Mouse (Mus musculus) thymus, postnatal 10 days (tissue): ENCODE data around the gene Cpn2.

Experiments used
- DNase-seq, 2 experiments: peaks; one replicate each; pipeline ENCODE4 v3.0.0; 2021; ENCODE audit warnings: low spot score in 2 of 2

The Cpn2 gene

DNA sequence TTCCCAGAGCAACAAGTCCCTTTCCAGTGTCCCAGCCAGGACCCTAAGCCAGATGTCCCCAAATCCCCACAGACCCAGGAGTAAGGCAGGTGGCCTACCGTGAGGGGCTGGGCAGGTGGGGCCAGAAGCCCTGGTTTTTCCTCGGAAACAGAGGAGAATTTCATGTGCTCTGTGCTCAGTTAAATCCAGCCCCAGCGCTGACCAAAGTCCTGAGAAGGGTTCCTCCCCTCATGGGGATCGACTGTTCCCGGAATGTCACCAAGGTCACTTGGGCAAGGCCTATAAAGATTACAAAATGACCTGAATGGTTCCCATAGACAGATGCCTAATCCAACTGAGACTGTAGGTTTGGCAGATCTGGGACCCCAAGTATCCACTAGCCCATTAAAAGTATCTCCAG lies at the start of gene Cpn2:
Cpn2 (minus strand) TSS at position 141 of the 400 bp plus-strand sequence.
- DNase-seq: no peak

DNA sequence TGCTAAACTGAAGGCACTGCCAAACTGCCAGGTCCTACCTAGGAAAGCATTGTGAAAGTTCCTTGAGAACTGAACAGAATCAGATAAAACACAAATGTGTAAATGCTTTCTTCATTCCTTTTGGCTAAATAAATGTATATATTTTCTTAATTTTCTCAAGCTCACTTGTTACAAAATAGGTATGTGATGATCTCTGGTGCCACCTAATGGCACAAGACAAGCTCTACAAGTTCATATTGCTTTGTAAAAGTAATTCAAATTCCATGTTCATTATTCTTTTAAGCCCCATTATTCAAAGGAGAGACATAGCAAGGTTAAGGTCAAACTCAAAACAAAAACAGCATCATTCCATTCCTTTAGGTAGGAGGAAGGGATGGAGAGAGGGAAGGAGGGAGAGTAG lies 46.9 kb upstream of the Cpn2 start:
- DNase-seq: no peak

DNA sequence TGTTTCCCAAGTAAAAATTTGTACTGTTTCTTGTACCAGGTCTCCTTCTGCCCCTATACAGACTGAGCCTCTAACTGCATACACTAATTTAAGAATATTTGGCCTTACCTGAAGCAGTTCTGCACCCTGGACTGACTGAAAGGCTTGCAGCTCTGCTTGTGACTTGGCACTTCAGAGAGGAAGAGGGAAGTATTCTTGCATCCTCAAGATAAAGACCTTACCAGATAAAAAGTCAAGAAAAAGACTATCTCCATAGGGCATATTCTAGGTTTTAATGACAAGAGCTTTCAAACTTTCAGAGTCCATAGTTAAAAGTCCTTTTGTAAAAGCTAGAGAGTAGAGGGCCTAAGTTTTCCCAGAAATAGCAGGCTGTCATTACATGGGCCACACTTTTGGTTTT lies 43.3 kb upstream of the Cpn2 start, which contains the start of gene Gp5:
Gp5 (minus strand) TSS at position 133 of the 400 bp plus-strand sequence.
- DNase-seq: no peak

GRCm38 (mm10) chr16:30310171-30310515 lies 42.8 kb upstream of the Cpn2 start:
- DNase-seq: no peak

GRCm38 (mm10) chr16:30309395-30310170 lies 42.3 kb upstream of the Cpn2 start:
- DNase-seq: no peak

DNA sequence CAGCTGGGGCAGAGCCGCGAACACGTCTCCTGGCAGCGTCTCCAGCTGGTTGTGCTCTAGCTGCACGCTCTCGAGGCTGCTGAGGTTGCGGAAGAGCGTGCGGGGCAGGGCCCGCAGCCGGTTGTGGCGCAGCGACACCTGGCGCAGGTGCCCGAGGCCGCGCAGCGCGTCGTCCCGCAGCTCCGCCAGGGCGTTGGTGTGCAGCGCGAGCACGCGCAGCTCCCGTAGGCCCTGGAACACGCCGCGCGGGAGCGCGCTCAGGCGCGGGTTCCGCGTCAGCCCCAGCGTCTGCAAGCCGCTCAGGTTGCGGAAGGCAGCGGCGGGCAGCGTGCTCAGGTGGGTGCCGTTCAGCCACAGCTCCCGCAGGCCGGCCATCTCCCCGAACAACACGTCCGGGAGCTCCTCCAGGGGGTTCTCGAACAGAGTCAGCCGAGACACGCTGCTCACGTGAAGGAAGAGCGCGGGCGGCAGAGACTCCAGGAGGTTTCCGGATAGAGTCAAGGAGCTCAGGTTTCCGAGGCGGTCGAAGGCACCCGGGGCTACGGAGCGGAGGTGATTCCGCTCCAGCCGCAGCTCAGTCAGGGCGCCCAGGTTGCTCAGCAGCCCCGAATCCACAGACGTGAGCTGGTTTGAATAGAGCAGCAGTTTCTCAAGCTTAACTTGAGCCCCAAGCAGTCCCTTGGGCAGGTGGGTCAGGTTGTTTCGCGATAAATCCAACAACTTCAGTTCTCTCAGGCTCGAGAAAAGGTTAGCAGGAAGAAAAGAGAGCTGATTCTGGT lies 41.5 kb upstream of the Cpn2 start:
- peak in 1 of 2 experiments; percentile 33 for DNase-seq

GRCm38 (mm10) chr16:30307961-30308615 lies 40.8 kb upstream of the Cpn2 start:
- DNase-seq: no peak

DNA sequence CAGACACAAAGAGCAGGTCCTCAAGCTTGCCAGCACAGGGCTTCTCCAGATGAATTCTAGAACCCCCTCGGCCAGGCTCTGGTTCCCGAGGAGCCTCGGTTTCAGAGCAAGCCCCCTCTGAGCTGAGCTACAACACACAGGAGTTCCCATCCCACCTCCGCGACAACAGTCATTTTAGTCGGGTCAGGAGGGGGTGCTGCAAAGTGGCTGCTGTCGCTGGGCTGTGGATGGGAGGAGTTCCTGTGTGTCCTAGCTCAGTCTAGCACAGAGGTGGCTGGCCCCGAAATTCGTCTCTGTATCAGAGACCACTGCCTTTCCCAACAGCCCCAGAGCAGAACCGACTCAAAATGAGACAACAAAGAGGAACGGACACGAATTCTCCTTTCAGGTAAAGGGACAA lies 40.0 kb upstream of the Cpn2 start:
- no peak for DNase-seq

DNA sequence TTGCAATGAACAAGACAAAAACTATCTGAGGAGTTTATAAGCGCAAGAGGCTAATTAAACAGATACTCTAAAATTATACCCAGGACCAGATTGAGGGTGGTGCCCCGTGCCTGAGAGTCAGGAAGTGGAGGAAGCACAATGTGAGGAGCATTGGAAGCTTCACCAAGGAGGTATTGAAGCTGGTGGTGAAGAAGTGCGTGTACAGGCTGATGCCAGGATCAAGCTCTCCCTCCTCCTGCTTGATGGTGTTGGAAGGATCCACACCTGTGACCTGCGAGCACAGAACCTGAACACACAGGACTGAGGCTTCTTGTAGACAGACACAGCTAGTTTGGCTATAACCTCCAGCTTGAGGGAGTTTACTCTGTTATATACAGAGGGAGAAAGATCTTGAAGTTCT lies 38.8 kb upstream of the Cpn2 start:
- DNase-seq: no peak

DNA sequence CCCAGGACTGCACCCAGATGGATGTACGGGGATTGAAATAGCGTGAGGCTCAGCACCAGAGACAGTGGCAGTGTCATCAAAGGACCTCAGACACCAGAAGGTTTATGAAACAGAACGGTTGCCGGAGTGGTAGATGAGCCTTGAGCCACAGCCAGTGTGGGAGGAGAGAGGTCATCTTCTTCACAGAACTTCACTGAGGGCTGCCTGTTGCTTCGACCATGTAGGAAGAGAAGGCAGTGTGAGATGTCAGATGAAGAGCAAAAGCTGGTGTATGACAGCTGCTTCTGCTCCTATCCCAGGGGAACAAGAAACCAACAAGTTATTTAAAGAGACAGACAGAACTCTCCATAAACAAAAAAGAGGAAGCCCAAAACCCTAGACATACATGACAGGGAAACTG lies 36.9 kb upstream of the Cpn2 start:
- no peak for DNase-seq

- DNase-seq: no peak
These were observed 36.1 kb upstream of the Cpn2 start for GRCm38 (mm10) chr16:30303411-30303810.

- no peak for DNase-seq
These were observed 35.4 kb upstream of the Cpn2 start for GRCm38 (mm10) chr16:30302686-30303085.

- DNase-seq: no peak
These were observed 32.5 kb upstream of the Cpn2 start for GRCm38 (mm10) chr16:30299711-30300277.

DNA sequence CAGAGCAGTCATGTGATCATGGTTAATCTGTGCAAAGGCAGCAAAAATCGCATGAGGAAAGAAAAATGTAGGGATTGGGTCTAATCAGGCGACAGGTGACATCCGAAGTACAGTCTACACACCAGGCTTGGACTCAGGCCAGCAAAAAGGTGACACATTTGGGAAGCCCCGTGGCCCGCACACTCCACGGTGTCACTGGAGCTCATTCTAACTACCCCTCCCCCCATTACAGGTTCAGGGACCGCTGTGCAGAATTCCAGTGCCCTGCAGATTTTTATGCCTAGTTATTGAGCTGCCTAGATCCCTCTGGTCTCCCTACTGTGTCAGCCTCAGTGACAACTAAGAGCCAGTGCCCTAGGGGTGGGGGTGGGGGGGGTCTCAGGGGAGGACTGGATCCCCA lies 30.2 kb upstream of the Cpn2 start:
- no peak for DNase-seq

DNA sequence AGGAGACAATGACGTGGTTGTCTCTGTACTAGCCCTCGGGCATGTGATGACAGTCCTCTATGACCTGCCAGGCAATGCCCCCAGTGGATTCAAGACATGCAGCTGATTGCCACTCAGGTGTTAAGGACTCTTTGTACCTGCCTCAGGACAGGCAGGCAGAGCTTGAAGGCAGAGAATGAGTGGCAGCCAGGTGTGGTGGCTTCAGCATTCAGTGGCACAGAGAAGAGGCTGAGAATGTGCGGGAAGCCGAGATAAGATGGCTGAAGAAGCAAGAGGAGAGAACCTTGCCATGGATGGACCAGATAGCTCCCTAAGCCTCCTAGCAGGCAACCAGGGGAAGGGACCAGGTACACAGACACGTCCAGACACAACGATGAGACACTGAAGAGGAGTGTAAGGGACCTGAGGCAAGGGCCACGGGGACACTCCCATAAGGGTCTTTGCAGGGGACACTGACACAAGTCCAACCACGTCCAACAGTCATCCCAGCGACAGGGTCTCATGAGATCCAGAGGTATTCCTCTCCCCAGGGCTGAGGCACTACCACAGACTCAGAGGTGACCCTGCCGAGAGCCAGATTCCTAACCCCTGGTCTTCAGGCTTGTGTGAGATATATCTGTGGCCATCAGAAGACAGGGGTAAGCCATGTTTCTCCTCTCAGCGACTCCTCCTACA lies 29.4 kb upstream of the Cpn2 start:
- DNase-seq: no peak

GRCm38 (mm10) chr16:30295106-30295505 lies 27.8 kb upstream of the Cpn2 start:
- DNase-seq: no peak

DNA sequence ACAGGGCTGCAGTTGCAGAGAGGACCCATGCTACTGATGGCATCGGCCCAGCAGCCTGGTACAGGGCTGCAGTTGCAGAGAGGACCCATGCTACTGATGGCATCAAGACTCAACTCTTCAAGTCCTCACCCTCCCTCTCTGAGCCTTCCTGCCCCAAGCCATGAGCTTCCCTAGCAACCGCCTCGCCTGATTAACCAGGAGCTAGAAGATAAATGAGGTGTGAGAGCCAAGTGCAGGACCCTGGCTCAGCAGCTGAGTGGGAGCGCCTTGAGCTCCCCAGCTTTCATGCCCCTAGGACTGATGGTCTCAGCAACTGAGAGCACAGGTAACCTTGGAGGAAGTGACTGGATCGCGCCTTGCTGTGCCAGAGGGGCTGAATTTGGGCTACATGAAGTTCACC lies 23.1 kb upstream of the Cpn2 start:
- no peak for DNase-seq

- no peak for DNase-seq
These were observed 18.4 kb upstream of the Cpn2 start for GRCm38 (mm10) chr16:30285701-30286100.

- peak in 1 of 2 experiments; percentile 60 for DNase-seq
These were observed 16.5 kb upstream of the Cpn2 start for GRCm38 (mm10) chr16:30283743-30284337.

DNA sequence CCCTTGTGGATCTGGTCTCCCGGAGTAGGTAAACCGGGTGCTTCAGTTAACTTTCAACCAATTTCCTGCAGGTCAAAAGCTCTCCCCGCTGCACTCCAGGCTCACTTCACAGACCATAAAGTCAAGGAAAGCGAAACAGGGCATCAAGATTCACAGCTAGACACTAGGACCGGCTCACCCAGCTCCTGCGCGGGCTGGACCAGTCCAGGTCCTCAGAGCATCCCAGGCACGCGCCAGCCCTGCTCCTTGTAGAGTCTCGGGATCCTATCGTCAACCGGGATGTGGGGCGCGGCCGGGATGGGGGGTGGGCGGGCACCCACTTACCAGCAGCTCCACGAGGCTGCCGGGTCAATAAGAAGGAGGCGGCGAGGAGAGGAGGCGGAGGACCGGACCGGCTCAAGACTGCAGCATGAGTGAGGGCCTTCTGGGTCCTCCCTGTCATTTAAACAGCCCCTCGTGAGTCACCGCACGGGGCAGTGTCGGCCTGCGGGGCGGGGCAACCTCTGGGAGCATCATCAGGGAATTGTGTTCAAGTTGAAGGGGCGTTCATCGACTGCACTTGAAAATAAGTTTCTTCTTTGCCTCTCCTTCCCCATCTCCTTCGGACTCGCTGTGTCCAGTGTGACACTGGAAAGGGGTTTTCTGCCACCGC lies 15.7 kb upstream of the Cpn2 start, which contains the start of gene Lrrc15:
Lrrc15 (minus strand) TSS at position 413 of the 652 bp plus-strand sequence.
- DNase-seq: no peak
